Mouse (Mus musculus): Measurements from ENCODE around the gene Atxn10. TPM values are rescaled to one million over a fixed set of nuclear protein-coding genes. Genes with fewer than 3 reads are reported as not detected.

Gene Atxn10
- polyA plus RNA-seq, 1 experiment from 2014 or later, result 214 TPM

- WGBS, result 80% methylated on average over 8 of the region's 8 CpGs
- no peak for ATAC-seq (ENCODE audit: extremely low read depth, insufficient number of reproducible peaks, low FRiP score, low TSS enrichment)
- peaks cover 11% of the 10 kb centered on the region; the same call in 1 of the 2 replicates for H3K27me3 ChIP-seq (replicated peaks)
- H3K4me2 ChIP-seq, result no peak overlapping the region
- H3K36me3 ChIP-seq, result peaks cover 44% of the 10 kb centered on the region
- H3K27ac ChIP-seq (replicated peaks), result no peak overlapping the region
- H3K4me1 ChIP-seq, result peaks cover 42% of the 10 kb centered on the region
- H3K4me3 ChIP-seq, result no peak overlapping the region
- H3K9ac ChIP-seq, result no peak overlapping the region
- H3K9me3 ChIP-seq, result no peaks in the 10 kb centered on the region
Measured at GRCm38 (mm10) chr15:85456891-85457290, 120.8 kb downstream of the Atxn10 start.

GRCm38 (mm10) chr15:85457838-85458237 is 121.8 kb downstream of the Atxn10 start:
- H3K9ac ChIP-seq, result no peak overlapping the region
- H3K4me3 ChIP-seq, result no peak overlapping the region
- no peak for ATAC-seq (ENCODE audit: extremely low read depth, insufficient number of reproducible peaks, low FRiP score, low TSS enrichment)
- H3K9me3 ChIP-seq, result no peaks in the 10 kb centered on the region
- 62% methylated on average over 8 of the region's 8 CpGs for WGBS
- H3K27ac ChIP-seq (replicated peaks), result no peak overlapping the region
- no peak overlapping the region for H3K4me2 ChIP-seq
- H3K36me3 ChIP-seq, result peaks cover 51% of the 10 kb centered on the region
- H3K27me3 ChIP-seq (replicated peaks), result peaks cover 11% of the 10 kb centered on the region
- peaks cover 48% of the 10 kb centered on the region for H3K4me1 ChIP-seq

GRCm38 (mm10) chr15:85458631-85459082 is 122.6 kb downstream of the Atxn10 start:
- ATAC-seq (ENCODE audit: extremely low read depth, insufficient number of reproducible peaks, low FRiP score, low TSS enrichment), result no peak
- no peak overlapping the region for H3K4me3 ChIP-seq
- H3K27me3 ChIP-seq (replicated peaks), result peaks cover 12% of the 10 kb centered on the region
- no peak overlapping the region for H3K4me2 ChIP-seq
- no peaks in the 10 kb centered on the region for H3K9me3 ChIP-seq
- no peak overlapping the region for H3K27ac ChIP-seq (replicated peaks)
- H3K9ac ChIP-seq, result no peak overlapping the region
- 72% methylated on average over 4 of the region's 4 CpGs for WGBS
- peaks cover 51% of the 10 kb centered on the region for H3K36me3 ChIP-seq
- H3K4me1 ChIP-seq, result peaks cover 48% of the 10 kb centered on the region

GRCm38 (mm10) chr15:85461541-85461940 is 125.5 kb downstream of the Atxn10 start:
- Histone ChIP-seq H3K4me3 (no peak overlapping the region), H3K27me3 (replicated peaks) (peaks cover 16% of the 10 kb centered on the region), H3K27ac (replicated peaks) (no peak overlapping the region), H3K4me2 (no peak overlapping the region), H3K4me1 (peaks cover 48% of the 10 kb centered on the region), H3K36me3 (peaks cover 60% of the 10 kb centered on the region), H3K9me3 (no peaks in the 10 kb centered on the region), H3K9ac (no peak overlapping the region)
- 62% methylated on average over 4 of the region's 4 CpGs for WGBS
- ATAC-seq (ENCODE audit: extremely low read depth, insufficient number of reproducible peaks, low FRiP score, low TSS enrichment), result no peak

- WGBS, result 83% methylated on average over 4 of the region's 4 CpGs
- Histone ChIP-seq H3K4me2 (no peak overlapping the region), H3K4me1 (peaks cover 48% of the 10 kb centered on the region), H3K36me3 (peaks cover 63% of the 10 kb centered on the region), H3K4me3 (no peak overlapping the region), H3K9ac (no peak overlapping the region), H3K27me3 (replicated peaks) (peaks cover 16% of the 10 kb centered on the region), H3K9me3 (no peaks in the 10 kb centered on the region), H3K27ac (replicated peaks) (no peak overlapping the region)
- no peak for ATAC-seq (ENCODE audit: extremely low read depth, insufficient number of reproducible peaks, low FRiP score, low TSS enrichment)
Measured at GRCm38 (mm10) chr15:85462138-85462537, 126.1 kb downstream of the Atxn10 start.

- no peak overlapping the region for H3K9ac ChIP-seq
- H3K36me3 ChIP-seq, result peaks cover 70% of the 10 kb centered on the region
- H3K4me3 ChIP-seq, result no peak overlapping the region
- H3K4me2 ChIP-seq, result no peak overlapping the region
- WGBS, result 83% methylated on average over 13 of the region's 13 CpGs
- peaks cover 39% of the 10 kb centered on the region for H3K4me1 ChIP-seq
- H3K9me3 ChIP-seq, result no peaks in the 10 kb centered on the region
- peaks cover 16% of the 10 kb centered on the region for H3K27me3 ChIP-seq (replicated peaks)
- ATAC-seq (ENCODE audit: extremely low read depth, insufficient number of reproducible peaks, low FRiP score, low TSS enrichment), result no peak
- H3K27ac ChIP-seq (replicated peaks), result no peak overlapping the region
Measured at GRCm38 (mm10) chr15:85463027-85463790, 127.2 kb downstream of the Atxn10 start.

- Histone ChIP-seq H3K9ac (no peak overlapping the region), H3K36me3 (peaks cover 75% of the 10 kb centered on the region), H3K4me2 (no peak overlapping the region), H3K9me3 (no peaks in the 10 kb centered on the region), H3K27me3 (replicated peaks) (peaks cover 9% of the 10 kb centered on the region), H3K4me3 (no peak overlapping the region), H3K4me1 (peaks cover 33% of the 10 kb centered on the region), H3K27ac (replicated peaks) (no peak overlapping the region)
- no peak for ATAC-seq (ENCODE audit: extremely low read depth, insufficient number of reproducible peaks, low FRiP score, low TSS enrichment)
- WGBS, result 56% methylated on average over 5 of the region's 5 CpGs
Measured at GRCm38 (mm10) chr15:85464190-85464589, 128.1 kb downstream of the Atxn10 start.

- no peak for ATAC-seq (ENCODE audit: extremely low read depth, insufficient number of reproducible peaks, low FRiP score, low TSS enrichment)
- WGBS, result 64% methylated on average over 10 of the region's 10 CpGs
- Histone ChIP-seq H3K27me3 (replicated peaks) (peaks cover 6% of the 10 kb centered on the region), H3K9me3 (no peaks in the 10 kb centered on the region), H3K36me3 (peaks cover 80% of the 10 kb centered on the region), H3K4me3 (no peak overlapping the region), H3K27ac (replicated peaks) (no peak overlapping the region), H3K4me2 (no peak overlapping the region), H3K9ac (no peak overlapping the region), H3K4me1 (peaks cover 25% of the 10 kb centered on the region)
Measured at GRCm38 (mm10) chr15:85464823-85465565, 128.9 kb downstream of the Atxn10 start.

GRCm38 (mm10) chr15:85466456-85467067 is 130.5 kb downstream of the Atxn10 start:
- H3K4me3 ChIP-seq, result no peak overlapping the region
- H3K9ac ChIP-seq, result no peak overlapping the region
- H3K4me2 ChIP-seq, result no peak overlapping the region
- H3K27ac ChIP-seq (replicated peaks), result no peak overlapping the region
- H3K9me3 ChIP-seq, result no peaks in the 10 kb centered on the region
- H3K27me3 ChIP-seq (replicated peaks), result peaks cover 6% of the 10 kb centered on the region
- 88% methylated on average over 5 of the region's 5 CpGs for WGBS
- no peak for ATAC-seq (ENCODE audit: extremely low read depth, insufficient number of reproducible peaks, low FRiP score, low TSS enrichment)
- H3K36me3 ChIP-seq, result peaks cover 79% of the 10 kb centered on the region
- H3K4me1 ChIP-seq, result peaks cover 9% of the 10 kb centered on the region

- Histone ChIP-seq H3K27ac (replicated peaks) (no peak overlapping the region), H3K36me3 (peaks cover 61% of the 10 kb centered on the region), H3K9ac (no peak overlapping the region), H3K27me3 (replicated peaks) (no peaks in the 10 kb centered on the region), H3K9me3 (no peaks in the 10 kb centered on the region), H3K4me3 (no peak overlapping the region), H3K4me2 (no peak overlapping the region), H3K4me1 (no peaks in the 10 kb centered on the region)
- 86% methylated on average over 6 of the region's 6 CpGs for WGBS
- ATAC-seq (ENCODE audit: extremely low read depth, insufficient number of reproducible peaks, low FRiP score, low TSS enrichment), result no peak
Measured at GRCm38 (mm10) chr15:85469401-85469800, 133.4 kb downstream of the Atxn10 start.

GRCm38 (mm10) chr15:85474697-85475096 is 138.7 kb downstream of the Atxn10 start:
- Histone ChIP-seq H3K27me3 (replicated peaks) (peaks cover 15% of the 10 kb centered on the region), H3K9ac (no peak overlapping the region), H3K9me3 (no peaks in the 10 kb centered on the region), H3K4me2 (no peak overlapping the region), H3K36me3 (peaks cover 16% of the 10 kb centered on the region), H3K4me1 (no peaks in the 10 kb centered on the region), H3K27ac (replicated peaks) (no peak overlapping the region), H3K4me3 (no peak overlapping the region)
- ATAC-seq (ENCODE audit: extremely low read depth, insufficient number of reproducible peaks, low FRiP score, low TSS enrichment), result no peak
- WGBS, result 59% methylated on average over 3 of the region's 3 CpGs
